Mouse (Mus musculus): ENCODE results near the gene Nrf1. TPM values are rescaled to one million over a fixed set of nuclear protein-coding genes. Genes with fewer than 3 reads are reported as not detected.
A peak's percentile ranks its signal among the peaks of the same experiment; 100 is the strongest.

The Nrf1 gene
- total RNA-seq, 2 experiments from 2014 or later, result 12.2 to 14.0 TPM

Small RNA genes lying within 50 kb of the gene (microRNA-seq; reads per million reads assigned to microRNA genes)
- gene Mir182, result 7.2 reads per million, percentile 19 among the genes with 10 or more reads in this experiment
- gene Mir183, result 22.2 reads per million, percentile 37 among the genes with 10 or more reads in this experiment
- gene Mir96, result not detected

Other genes with a start within 250 kb of the Nrf1 start
- gene Strip2, start 131.0 kb upstream of the Nrf1 start, total RNA-seq (2021), result 10 to 100 TPM; 52.9 to 63.3 TPM

Measured in heart, postnatal 25 days (tissue).